Comparison of ENCODE assay signal across 8 mouse cellular contexts in genomic region chr11:120351250-120352092, GRCm38 (mm10). TPM values are rescaled to one million over a fixed set of nuclear protein-coding genes. Genes with fewer than 3 reads are reported as not detected.
A peak's percentile ranks its signal among the peaks of the same experiment; 100 is the strongest.
DNase-seq lines count a peak whose midpoint lies in the region; ATAC-seq lines count a peak whose summit lies in the region.

No protein-coding gene starts in this region.

- H3K36me3 ChIP-seq in hindbrain, embryonic 16.5 days (ENCODE audit: control insufficient read depth, insufficient read depth, low read length) = no peaks in the 10 kb centered on the region
- peaks cover 2% of the 10 kb centered on the region for H3K36me3 ChIP-seq in liver, embryonic 16.5 days (ENCODE audit: control insufficient read depth, insufficient read depth)

- peak overlapping the region; percentile 1; the same call in 1 of the 2 replicates for H3K4me2 ChIP-seq in hindbrain, embryonic 16.5 days (ENCODE audit: low read length)
- H3K4me2 ChIP-seq in liver, embryonic 16.5 days (ENCODE audit: low read depth, low read length) = no peak overlapping the region

- H3K9me3 ChIP-seq in hindbrain, embryonic 16.5 days (ENCODE audit: control insufficient read depth, low read length) = no peaks in the 10 kb centered on the region
- no peaks in the 10 kb centered on the region for H3K9me3 ChIP-seq in liver, embryonic 16.5 days (replicated peaks; ENCODE audit: control insufficient read depth, low read length)

- WGBS in hindbrain, embryonic 16.5 days = 87% methylated on average over 10 of the region's 10 CpGs
- 80% methylated on average over 10 of the region's 10 CpGs for WGBS in liver, embryonic 16.5 days (ENCODE audit: insufficient replicate concordance)

- DNase-seq in frontal cortex, postnatal 10 days (ENCODE audit: low spot score in 2 of 2) = peak; percentile 16 to 25
- DNase-seq in urinary bladder, adult 2 months (ENCODE audit: low spot score) = peak; percentile 34
- no peak for DNase-seq in urinary bladder, adult 18-20 months (ENCODE audit: low spot score in 2 of 2)
- DNase-seq in left cerebral cortex, postnatal 4 days = no peak

- intact Hi-C loops in left cerebral cortex, postnatal 4 days (cut with DNase I) = no loop called here

- ATAC-seq in frontal cortex, adult (ENCODE audit: low TSS enrichment) = no peak
- ATAC-seq in hindbrain, embryonic 16.5 days = no peak
- ATAC-seq in liver, embryonic 16.5 days (ENCODE audit: low read depth) = no peak
- no peak for ATAC-seq in megakaryocyte-erythroid progenitor cell, adult 5-6 weeks (replicated peaks; ENCODE audit: low FRiP score, low TSS enrichment, poor library complexity, severe bottlenecking)

- 0 out of 2 replicates have a peak overlapping the region, but pooled peaks have one; percentile 30 for H3K9ac ChIP-seq in hindbrain, embryonic 16.5 days (ENCODE audit: low read depth, low read length)
- H3K9ac ChIP-seq in liver, embryonic 16.5 days (ENCODE audit: low read depth, low read length) = no peak overlapping the region

- no peaks in the 10 kb centered on the region for H3K27me3 ChIP-seq in hindbrain, embryonic 16.5 days (replicated peaks; ENCODE audit: control insufficient read depth, insufficient read depth, low read length)
- peaks cover 18% of the 10 kb centered on the region for H3K27me3 ChIP-seq in liver, embryonic 16.5 days (ENCODE audit: control insufficient read depth, insufficient read depth, low read depth, low read length)

- peaks cover 25% of the 10 kb centered on the region for H3K4me1 ChIP-seq in hindbrain, embryonic 16.5 days (ENCODE audit: control insufficient read depth, insufficient read depth, low read depth, low read length)
- H3K4me1 ChIP-seq in liver, embryonic 16.5 days (ENCODE audit: control insufficient read depth, low read depth, low read length) = peaks cover 74% of the 10 kb centered on the region

- no peak overlapping the region for H3K4me3 ChIP-seq in hindbrain, embryonic 16.5 days (ENCODE audit: low read length)
- no peak overlapping the region for H3K4me3 ChIP-seq in liver, embryonic 16.5 days (ENCODE audit: low read depth, low read length)

- peak overlapping the region; percentile 100 for H3K27ac ChIP-seq in hindbrain, embryonic 16.5 days (ENCODE audit: low read depth, low read length)
- peak overlapping the region; percentile 88 for H3K27ac ChIP-seq in liver, embryonic 16.5 days (ENCODE audit: low read length)

RNA-seq across cellular contexts. Expression of gene Actg1, which starts 3.1 kb away (rescaled TPM):
- polyA plus RNA-seq in urinary bladder, adult 2 months (2012; rRNA removed) = 1,024 and 1,454 TPM in 2 replicates
- 4,199 and 4,222 TPM in 2 replicates for polyA plus RNA-seq in hindbrain, embryonic 16.5 days (2015; fragmentation: Nextera tagmentation; extraction: Ambion mirVana)
- polyA plus RNA-seq in liver, embryonic 16.5 days (2015; fragmentation: Nextera tagmentation; extraction: Ambion mirVana) = 531 and 545 TPM in 2 replicates
- total RNA-seq in megakaryocyte-erythroid progenitor cell, adult 5-6 weeks (2014; fragmentation: Nextera tagmentation) = 774 and 823 TPM in 2 replicates
- 492 and 662 TPM in 2 replicates for total RNA-seq in megakaryocyte-erythroid progenitor cell, adult 5-6 weeks (2017)
- total RNA-seq in left cerebral cortex, postnatal 4 days (2021) = 1,000 to 10,000 TPM; 3,514 to 3,537 TPM

RNA-seq across cellular contexts. Expression of gene Fscn2, which starts 9.9 kb away (rescaled TPM):
- polyA plus RNA-seq in urinary bladder, adult 2 months (2012; rRNA removed) = 0.25 TPM in 1 of 2 replicates, not detected in the other
- polyA plus RNA-seq in hindbrain, embryonic 16.5 days (2015; fragmentation: Nextera tagmentation; extraction: Ambion mirVana) = 0.66 and 1.6 TPM in 2 replicates
- polyA plus RNA-seq in liver, embryonic 16.5 days (2015; fragmentation: Nextera tagmentation; extraction: Ambion mirVana) = not detected in 2 replicates
- not detected in 2 replicates for total RNA-seq in megakaryocyte-erythroid progenitor cell, adult 5-6 weeks (2014; fragmentation: Nextera tagmentation)
- not detected in 2 replicates for total RNA-seq in megakaryocyte-erythroid progenitor cell, adult 5-6 weeks (2017)
- total RNA-seq in left cerebral cortex, postnatal 4 days (2021) = under 1 TPM; 0.42 to 0.44 TPM

RNA-seq across cellular contexts. Expression of gene Faap100, which starts 27.1 kb away (rescaled TPM):
- 21.8 and 22.2 TPM in 2 replicates for polyA plus RNA-seq in urinary bladder, adult 2 months (2012; rRNA removed)
- polyA plus RNA-seq in hindbrain, embryonic 16.5 days (2015; fragmentation: Nextera tagmentation; extraction: Ambion mirVana) = 103 and 109 TPM in 2 replicates
- 6.0 and 6.5 TPM in 2 replicates for polyA plus RNA-seq in liver, embryonic 16.5 days (2015; fragmentation: Nextera tagmentation; extraction: Ambion mirVana)
- total RNA-seq in megakaryocyte-erythroid progenitor cell, adult 5-6 weeks (2014; fragmentation: Nextera tagmentation) = 31.0 and 34.7 TPM in 2 replicates
- 11.3 and 11.6 TPM in 2 replicates for total RNA-seq in megakaryocyte-erythroid progenitor cell, adult 5-6 weeks (2017)
- 100 to 1,000 TPM in 1 of 2 experiments, 10 to 100 TPM in 1; 94.5 to 100 TPM for total RNA-seq in left cerebral cortex, postnatal 4 days (2021)

Comparison
In these comparisons a context has a peak if more than half of its experiments do, and no peak if none do; other contexts are left out.
1. DNase-seq: peak in frontal cortex, postnatal 10 days (2 of 2) and urinary bladder, adult 2 months (single experiment); none in urinary bladder, adult 18-20 months (0 of 2) and left cerebral cortex, postnatal 4 days (single experiment).